Mouse (Mus musculus): ENCODE measurements around the gene Fut1.
"Not testable (repeated sequence)": the region's sequence is repeated elsewhere in the genome, so short reads cannot be mapped to it uniquely, and the experiment has no call there.

The Fut1 gene

DNA sequence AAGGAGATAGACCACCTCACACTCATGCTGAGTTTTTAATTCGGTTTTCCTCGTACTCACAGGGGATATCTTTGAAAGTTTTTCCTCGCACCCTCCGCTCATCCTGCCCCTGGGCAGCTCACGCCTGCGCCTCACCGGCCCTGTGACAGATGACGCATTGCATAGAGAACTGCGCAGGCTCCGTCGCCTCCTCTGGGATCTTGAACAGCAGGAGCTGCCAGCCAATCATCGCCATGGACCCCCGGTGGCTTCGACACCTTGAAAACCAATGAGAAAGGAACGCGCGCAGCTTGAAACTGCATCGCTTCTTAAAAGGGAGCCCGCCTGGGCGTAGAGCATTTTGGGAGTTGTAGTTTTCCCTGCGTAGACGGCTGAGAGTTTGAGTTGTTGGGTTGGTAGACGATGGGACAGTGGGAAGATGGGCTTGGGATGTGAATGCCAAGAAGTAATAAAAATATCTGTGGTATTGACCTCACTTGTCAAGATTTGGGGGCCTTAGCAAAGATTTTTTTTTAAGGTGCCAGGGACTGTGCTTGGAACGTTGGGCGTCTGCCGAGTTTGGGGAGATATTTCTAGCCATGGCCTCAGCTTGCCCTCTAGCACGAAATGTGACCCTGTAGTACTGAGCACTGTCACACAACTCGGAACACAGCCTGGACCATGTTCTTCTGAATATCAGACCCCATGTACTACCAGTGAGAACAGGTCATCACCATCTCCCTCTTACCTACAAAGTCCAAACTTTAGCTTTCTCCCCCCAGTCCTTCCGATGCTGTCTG lies 21.7 kb downstream of the Fut1 start:
- DNase-seq (ENCODE audit: extremely low spot score, low spot score) = peak; percentile 90

DNA sequence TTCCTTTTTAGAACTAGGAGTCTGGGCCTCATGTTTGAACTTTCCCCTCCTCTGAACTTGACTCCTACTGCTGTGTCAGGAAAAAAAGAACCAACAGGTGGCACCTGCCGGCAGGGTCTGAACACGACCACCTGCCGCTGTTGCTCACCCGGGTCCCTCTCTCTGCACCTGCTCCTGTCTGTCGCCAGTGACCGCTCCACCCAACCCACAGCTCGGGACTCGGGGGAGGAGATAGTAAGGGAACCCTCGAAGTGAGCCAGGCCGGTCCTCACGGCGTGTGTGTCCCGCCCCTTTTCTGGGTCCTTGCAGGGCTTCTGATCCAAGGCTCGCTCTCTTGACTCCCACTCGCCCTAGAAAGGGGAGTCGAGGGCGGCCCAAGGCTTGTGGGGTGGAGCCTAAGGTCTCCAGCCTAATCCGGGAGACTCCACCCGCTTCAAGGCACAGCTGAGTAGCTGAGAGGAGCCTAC lies 22.5 kb downstream of the Fut1 start, which contains the start of gene Mamstr:
Mamstr (plus strand) TSS at position 417 of the 467 bp plus-strand sequence.
- no peak for DNase-seq (ENCODE audit: extremely low spot score, low spot score)

DNA sequence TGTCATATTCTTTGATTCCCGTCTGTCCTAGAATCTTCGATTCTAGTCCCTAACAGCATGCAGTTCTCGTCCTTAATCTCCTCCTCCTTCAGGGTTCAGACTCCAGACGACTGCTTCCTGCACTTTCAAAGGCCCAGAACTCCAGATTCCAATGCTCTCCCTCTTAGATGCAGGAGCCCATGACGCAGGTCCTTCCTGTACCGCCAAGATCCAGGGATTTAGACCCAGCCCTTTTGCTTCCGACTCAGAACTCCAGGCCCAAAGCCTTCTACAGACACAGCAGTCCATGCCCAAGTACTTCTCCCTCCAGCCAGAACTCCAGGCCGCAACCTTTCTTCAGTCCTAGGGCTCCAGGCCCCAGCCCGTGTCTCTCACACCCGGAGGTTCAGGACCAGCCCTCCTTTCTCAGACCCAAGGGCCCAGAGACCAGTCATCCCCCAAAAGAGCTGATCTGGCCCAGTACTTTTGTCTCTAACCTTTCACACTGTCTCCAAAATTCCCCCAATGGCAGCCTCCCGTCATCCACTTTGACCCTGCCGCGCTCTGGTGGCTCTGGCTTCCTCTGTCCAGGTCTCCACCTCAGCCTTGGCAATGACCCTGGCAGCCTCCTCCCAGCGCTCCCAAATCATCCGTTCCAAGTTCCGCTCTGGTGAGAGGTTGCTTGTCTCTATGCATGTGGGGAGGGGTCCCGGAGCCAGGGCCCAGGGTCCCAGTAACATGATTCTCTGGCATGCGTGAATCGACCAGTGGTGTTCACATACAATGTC lies 23.3 kb downstream of the Fut1 start:
- no peak for DNase-seq (ENCODE audit: extremely low spot score, low spot score)

DNA sequence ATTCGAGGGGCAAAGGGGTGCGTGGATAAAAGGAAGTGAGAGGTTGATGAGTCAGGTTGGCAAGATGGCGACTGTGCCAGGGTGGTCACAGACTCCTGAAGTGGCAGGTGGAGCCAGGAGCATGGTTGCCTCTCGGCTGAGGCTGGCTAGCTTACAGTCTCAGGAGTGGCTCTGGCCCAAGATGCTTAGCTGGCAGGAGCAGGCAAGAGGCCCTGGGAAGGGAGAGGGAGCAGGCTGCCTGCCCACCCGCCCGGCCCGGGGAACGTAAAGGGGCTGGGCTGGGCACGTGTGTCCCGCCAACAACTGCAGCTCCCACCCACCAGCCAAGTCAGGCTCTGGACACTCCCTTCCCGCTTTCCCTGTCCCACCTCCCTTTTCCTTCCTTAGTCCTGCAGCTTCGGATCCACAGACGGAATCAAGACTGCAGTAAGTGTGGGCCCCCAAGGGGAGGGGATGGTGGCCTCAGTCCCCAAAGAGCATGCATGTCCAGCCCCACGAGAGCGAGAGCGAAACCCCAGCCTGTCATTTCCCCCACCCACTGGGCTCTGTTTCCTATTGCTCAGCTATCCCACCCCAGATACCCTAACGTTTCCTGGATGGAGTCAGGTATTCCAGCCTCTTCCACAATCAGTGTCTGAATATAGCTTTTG lies 24.4 kb downstream of the Fut1 start:
- no peak for DNase-seq (ENCODE audit: extremely low spot score, low spot score)

DNA sequence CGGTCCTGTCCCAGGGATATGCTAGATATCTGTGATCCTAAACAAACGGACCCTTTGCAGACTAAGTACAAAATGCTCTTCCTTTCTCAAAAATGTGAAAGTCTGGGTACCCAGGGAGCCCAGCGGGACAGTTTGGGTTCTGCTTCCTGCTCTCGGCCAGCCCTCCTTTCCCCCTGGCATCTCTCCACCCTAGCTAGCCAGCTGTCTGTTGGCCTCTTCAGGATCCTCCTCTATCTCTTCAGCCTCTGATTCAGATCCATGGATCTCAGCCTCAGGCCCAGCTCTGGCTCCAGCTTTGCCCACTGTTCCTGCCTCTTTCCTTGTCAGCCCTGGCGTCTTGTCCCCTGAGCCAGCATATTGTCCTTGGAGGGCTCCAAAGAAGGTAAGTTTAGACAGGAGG lies 25.0 kb downstream of the Fut1 start:
- DNase-seq (ENCODE audit: extremely low spot score, low spot score) = no peak

DNA sequence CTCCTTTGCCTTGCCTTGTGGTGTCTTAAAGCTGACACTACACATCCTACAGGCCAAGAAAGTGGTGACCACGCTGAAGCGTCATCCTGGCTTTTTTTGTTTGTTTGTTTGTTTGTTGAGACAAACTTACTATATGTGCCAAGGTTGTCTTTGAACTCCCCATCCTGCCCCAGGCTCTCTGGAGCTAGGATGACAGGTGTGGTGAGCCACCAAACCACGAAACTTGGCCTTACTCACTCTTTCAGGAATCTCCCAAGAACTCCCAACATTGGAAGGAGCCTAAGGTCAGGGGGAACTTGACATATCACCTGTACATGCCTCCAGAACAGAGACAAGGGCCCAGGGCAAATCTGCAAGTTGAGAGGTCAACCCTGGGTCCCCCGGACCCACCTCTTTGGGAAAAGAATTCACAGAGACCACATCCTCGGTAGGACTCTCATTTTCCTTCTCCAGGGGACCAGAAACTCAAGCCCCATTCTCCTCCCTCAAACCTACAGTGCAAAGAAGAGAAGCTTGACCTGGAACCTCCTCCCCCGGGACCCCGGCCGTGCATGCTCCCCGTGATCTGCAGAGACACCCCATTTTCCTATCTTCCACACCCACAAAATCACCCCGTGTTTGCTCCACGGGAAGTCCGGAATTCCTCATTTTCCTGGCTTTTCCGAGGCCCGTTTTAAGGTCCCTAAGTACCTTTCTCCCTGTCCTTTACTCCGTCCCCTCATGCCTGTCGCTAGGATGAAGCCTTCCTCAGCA lies 25.6 kb downstream of the Fut1 start:
- DNase-seq (ENCODE audit: extremely low spot score, low spot score) = no peak

DNA sequence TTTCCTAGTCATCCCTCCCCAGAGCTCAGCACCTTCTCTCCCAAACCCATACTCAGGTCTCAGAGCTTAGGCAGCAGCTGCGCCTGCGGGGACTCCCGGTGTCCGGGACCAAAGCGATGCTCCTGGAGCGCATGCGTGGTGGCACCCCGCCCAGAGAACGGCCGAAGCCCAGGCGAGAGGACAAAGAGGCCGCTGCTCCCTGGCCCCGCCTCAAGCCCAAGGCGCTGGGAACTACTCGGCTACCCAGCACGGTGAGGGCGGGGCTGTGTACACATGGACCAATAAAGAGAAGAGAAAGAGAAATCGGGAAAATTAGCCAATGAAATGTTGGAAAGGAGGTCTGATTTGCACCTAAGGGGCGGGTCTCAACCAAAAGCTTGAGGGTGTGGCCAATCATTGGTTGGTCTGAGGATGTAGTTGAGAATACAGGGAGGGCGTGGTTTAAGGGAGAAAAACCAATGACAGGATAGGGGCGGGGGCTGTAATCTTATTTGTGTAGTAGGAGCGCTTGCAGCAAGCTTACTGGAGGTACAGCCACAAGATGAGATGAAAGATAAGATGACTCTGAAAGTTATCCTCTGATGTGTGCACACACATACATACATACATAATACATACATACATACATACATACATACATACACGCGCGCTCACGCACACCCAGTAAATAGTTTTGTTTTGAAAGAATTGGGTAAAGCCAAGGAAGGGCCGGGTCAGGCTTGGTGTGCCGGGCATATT lies 26.5 kb downstream of the Fut1 start:
- DNase-seq (ENCODE audit: extremely low spot score, low spot score) = peak; percentile 96

DNA sequence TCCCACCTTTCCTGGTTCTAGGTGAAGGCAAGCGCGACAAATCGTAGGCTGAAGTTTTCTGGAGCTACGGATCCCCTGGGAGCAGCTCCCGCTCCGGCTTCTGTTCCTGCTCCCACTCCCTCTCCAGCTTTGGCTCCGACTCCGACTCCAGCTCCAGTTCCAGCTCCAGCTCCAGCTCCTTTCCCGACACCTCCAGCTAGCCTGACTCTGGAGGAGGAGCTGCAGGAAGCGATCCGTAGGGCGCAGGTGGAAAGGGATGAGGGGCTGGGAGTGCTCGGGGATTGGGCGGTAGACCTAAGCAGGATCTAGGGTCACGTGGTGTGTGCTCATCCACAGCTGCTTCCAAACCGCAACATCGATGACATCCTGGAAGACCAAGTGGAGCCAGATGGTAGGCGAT lies 27.1 kb downstream of the Fut1 start:
- DNase-seq (ENCODE audit: extremely low spot score, low spot score) = peak; percentile 59

DNA sequence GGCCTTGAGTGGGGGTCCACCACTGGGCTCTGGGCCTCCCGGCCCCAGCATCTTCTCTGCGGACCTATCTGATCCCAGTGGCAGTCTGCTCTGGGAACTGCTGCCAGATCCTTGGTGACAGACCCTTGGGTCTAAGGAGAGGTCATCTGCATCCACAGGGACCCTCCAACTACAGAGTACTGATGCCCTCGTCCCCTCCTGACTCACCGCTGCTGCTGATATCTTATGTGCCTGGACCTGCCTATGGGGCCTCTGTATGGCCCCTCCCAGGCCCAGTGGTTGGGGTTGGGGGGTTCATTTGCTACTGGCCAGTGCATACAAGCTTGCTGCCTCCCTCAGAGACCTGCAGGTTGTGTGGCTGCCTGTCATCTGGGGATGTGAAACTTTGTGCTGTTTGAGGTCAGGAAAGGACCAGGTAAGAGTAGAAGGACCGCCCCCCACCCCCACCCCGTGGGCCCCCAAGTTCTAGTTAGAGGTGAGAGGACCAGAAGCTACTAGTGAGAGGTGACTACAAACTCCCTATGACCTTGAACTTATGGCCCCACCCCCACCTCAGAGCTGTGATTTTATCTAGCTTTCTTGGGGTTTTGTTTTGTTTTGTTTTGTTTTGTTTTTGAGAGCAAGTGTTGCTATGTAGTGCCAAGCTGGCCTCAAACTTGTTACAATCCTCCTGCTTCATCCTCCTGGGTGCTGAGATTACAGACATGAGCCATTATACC lies 27.9 kb downstream of the Fut1 start:
- DNase-seq (ENCODE audit: extremely low spot score, low spot score) = no peak

DNA sequence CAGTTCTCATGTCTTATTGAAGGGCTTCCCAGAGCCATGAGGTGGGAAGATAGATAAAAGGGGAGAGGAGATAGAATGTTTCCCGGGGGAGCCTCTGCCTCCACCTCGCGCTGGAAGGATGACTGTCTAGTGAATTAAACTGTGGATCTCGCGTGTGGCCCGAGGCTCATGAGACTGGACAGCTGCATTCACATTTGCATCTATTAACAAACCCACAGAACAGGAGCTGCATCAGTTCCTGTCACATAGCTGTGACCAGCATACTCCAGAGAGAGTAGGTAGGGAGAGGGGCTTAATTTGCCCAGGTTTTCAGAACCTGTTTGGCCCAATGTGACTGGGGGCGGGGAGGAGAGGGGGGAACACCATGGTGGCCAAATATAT lies 28.5 kb downstream of the Fut1 start:
- no peak for DNase-seq (ENCODE audit: extremely low spot score, low spot score)

DNA sequence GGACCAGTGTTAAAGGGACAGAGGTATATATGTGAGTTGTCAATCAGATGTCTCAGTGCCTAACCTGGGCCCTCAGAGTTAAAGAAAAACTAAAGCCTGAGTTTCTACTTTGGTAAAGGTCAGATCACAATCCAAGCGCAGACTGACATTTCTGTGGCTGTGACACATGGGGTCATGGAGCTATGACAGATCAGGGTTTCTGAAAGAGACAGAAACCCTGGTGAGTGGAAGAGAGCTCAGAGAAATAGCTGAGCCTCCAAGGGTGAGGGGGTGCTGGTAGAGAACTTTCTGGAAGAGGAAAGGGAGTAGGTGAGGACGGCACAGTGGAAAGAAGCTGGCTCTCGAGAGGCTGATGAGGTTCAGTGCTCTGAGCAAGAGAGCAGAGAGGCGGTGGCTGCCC lies 29.6 kb downstream of the Fut1 start:
- no peak for DNase-seq (ENCODE audit: extremely low spot score, low spot score)

DNA sequence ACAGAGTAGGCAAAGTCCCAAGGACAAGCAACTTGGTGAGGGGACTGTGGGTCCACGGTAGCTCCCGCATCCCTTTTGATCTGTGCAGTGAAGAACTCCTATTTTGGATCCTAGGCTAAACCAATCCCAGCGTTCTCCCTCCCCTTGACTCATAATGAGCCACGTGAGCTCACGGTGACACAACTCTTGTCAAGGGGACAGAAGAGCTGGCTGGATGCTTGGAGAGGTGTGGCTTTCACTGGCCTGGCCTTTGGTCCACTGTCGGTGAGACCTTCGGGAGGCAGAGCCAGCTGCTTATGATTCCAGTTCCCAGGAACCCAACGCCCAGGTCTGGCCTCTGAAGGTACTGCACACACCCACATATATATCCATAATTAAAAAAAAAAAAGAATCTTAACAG lies 32.3 kb downstream of the Fut1 start:
- no peak for DNase-seq (ENCODE audit: extremely low spot score, low spot score)

DNA sequence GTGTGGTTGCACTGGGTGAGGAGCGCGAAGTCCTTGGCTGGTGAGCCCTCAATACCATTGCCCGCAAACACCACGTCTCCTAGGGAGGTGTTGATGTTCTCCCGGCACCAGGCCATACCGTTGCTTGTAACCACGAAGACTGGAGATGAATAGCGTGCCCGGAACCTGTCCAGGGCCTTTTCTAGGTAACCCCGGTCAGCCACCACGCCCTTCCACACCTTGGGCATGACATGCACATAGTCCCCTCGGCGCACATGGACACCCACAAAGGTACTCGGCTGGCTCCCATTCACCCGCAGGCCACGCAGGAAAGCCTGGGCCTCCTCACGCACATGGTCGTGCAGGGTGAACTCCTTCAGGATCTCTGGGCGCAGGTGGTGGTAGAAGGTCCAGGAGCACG lies 33.4 kb downstream of the Fut1 start:
- DNase-seq (ENCODE audit: extremely low spot score, low spot score) = not testable (repeated sequence)

DNA sequence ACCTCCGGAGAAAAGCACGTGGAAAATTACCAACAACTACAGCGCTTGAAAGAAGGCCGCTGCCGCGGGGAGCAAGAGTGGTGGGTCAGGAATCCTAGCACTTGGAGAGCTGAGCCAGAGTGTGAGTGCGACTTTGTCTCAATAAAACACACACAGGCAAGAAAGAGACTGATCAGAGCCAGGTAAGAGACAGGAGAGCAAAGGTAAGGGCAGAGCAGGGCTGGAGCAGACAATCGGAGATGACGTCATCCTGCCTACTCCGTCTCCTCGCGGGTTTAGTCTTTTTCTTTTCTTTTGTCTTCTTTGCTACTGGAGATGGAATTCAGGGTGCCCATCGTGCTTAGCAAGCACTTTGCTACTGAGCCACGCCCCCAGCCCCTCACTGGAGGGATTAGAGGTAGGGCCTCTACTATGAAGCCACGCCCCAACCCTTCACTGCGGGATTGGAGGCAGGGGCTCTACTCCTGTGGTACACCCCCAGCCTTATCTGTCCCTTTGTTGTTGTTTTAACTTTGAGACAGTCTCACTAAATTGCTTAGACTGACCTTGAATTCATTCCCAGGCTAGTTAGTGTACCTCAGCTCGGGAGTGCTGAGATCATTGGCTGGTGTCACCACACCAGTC lies 37.4 kb downstream of the Fut1 start:
- DNase-seq (ENCODE audit: extremely low spot score, low spot score) = no peak

DNA sequence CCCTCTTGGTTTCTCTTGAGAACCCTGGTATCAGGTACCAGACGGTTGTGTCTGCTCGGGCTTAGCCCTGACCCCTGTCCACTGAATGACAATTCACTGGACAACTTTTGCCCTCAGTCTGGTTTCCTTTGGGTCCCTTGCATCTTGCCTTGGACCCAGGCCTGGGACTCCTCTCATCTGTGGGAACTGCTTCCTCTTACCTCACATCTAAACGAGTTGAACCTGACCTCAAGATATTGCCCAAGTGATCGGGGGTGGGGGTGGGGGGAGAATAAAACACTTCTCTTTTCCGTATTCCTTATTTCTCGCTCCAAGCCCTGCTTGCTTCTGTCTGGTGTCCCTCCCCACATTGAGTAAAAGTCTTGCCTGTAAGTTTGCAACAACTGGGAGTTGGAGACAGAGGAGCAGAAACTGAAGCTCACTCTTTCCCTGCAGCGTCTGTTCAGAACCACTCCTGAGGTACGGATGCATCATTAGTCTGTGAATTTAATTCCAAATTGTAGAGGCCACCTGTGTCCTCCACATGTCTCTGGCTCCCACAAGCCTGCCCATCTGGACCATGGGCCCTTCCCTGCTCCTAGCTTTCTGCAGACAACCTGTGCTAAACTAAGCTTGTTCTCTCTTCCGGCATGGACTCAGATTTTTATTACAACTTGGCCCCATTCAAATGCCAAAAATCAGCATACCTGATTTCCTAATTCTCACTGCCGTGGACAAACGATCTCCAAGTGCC lies 43.8 kb downstream of the Fut1 start:
- DNase-seq (ENCODE audit: extremely low spot score, low spot score) = no peak

DNA sequence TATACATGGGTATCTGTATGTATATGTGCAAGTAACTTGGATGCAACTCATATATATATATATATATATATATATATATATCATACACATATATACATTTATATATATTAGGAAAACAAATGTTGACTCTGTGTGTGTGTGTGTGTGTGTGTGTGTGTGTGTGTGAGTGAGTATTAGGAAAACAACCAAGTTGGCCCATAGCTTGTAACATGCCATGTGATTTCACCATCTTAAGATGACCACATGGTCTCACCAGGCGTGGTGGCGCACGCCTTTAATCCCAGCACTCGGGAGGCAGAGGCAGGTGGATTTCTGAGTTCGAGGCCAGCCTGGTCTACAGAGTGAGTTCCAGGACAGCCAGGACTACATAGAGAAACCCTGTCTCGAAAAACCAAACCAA lies 44.6 kb downstream of the Fut1 start:
- not testable (repeated sequence) for DNase-seq (ENCODE audit: extremely low spot score, low spot score)

DNA sequence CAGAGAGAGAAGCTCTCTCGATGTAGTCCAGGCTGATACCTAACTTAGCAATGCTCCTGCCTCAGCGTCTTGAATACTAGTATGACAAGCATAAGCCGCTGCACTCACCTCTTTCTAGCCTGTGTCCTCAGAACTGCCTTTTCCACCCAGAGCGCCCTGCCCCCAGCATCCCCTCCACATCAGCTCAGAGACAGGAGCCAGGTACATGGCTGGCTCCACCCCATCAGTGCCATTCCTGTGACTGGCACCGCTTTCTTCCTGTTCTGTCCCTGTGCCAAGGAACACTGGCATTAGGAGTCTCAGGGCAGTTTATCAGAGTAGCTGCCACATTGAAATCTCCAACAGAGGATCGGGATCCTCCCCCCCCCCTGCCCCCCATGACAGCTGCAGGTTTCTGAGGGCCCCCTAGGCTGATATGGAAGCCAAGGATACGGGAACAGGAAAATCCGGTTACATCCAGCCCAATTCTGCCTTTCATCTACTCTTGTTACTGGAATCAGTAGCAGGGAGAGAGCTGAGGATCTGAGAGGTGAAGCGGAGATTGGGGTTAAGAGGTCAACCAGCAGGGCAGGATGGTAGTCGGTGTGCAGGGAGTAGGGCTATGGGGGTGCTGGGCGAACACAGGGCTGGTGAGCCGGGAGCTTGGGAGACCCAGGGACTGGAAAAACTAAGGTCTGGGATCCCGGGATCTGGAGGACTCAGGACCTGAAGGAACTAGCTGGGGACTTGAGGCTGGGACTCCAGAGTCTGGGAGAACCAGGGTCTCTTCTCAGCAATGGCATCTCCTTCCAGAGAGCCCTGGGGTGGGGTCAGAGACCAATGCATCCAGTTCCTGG lies 48.4 kb downstream of the Fut1 start:
- DNase-seq (ENCODE audit: extremely low spot score, low spot score) = no peak

DNA sequence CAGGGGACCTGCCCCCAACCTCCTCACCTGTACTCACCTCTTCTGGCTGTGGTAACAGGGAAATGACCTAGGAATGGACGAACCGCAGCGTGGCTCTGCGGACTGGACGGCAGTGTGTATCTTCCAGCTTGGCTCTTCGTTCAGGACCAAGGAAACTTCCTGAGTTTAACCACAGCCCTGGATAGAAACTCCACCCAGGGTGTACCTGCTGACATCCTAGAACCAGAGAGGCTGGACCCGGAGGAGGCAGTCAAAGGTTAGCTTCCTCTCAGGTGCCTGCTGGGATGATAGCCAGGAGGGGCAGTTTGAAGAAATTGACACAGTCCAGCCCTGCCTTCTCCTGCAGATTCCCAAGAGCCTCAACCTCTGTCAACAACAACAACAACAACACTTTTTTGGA lies 49.1 kb downstream of the Fut1 start, which contains the start of gene Fut2:
Fut2 (minus strand) TSS at position 234 of the 400 bp plus-strand sequence.
- no peak for DNase-seq (ENCODE audit: extremely low spot score, low spot score)
